Mouse (Mus musculus) MEL (cell line): Measurements from ENCODE around the gene Vax1. TPM values are rescaled to one million over a fixed set of nuclear protein-coding genes. Genes with fewer than 3 reads are reported as not detected.

ENCODE experiments used
- DNase-seq: peaks from one replicate; pipeline ENCODE4 v3.0.0; 2011; ENCODE audit warnings: low read depth, low spot score
- H3K27ac ChIP-seq: 2 replicates; pipeline ENCODE4 v1.5.1; 2012; ENCODE audit warnings: low read depth, mild to moderate bottlenecking, control low read depth, low read length, moderate library complexity; ENCODE audit not compliant: control insufficient read depth
- H3K27me3 ChIP-seq, 2 experiments: fragments of 150-350 bp in 1 of 2; sonication (generic) in 1 of 2; 2 replicates each; pipeline ENCODE4 v1.6.1; 2012; ENCODE audit warnings: low read length in 2 of 2, mild to moderate bottlenecking in 2 of 2, improper control_type of control experiment in 1 of 2, moderate library complexity in 1 of 2; ENCODE audit not compliant: insufficient read depth in 2 of 2, control insufficient read depth in 1 of 2
- H3K36me3 ChIP-seq, 2 experiments: 2 replicates each; pipeline ENCODE4 v1.6.1; 2012 to 2014; ENCODE audit warnings: low read length in 2 of 2, improper control_type of control experiment in 1 of 2, inconsistent platforms in 1 of 2, mild to moderate bottlenecking in 1 of 2; ENCODE audit not compliant: insufficient read depth in 2 of 2, control insufficient read depth in 1 of 2
- H3K4me1 ChIP-seq, 2 experiments: fragments of 150-350 bp in 1 of 2; sonication (generic) in 1 of 2; 2 replicates each; pipeline ENCODE4 v1.6.1; 2012; ENCODE audit warnings: low read length in 2 of 2, improper control_type of control experiment in 1 of 2, mild to moderate bottlenecking in 1 of 2; ENCODE audit not compliant: insufficient read depth in 2 of 2, control insufficient read depth in 1 of 2
- H3K4me3 ChIP-seq, 2 experiments: fragments of 150-350 bp in 1 of 2; sonication (generic) in 1 of 2; 2 replicates each; pipeline ENCODE4 v1.5.1; 2012; ENCODE audit warnings: low read depth in 2 of 2, low read length in 2 of 2, mild to moderate bottlenecking in 2 of 2, moderate library complexity in 2 of 2, control low read depth in 1 of 2, improper control_type of control experiment in 1 of 2; ENCODE audit not compliant: control insufficient read depth in 1 of 2, insufficient read depth in 1 of 2
- H3K79me2 ChIP-seq: 2 replicates; pipeline ENCODE4 v1.6.1; 2012; ENCODE audit warnings: mild to moderate bottlenecking, low read length, moderate library complexity; ENCODE audit not compliant: control insufficient read depth, poor library complexity, insufficient read depth
- H3K9ac ChIP-seq: 2 replicates; pipeline ENCODE4 v1.6.1; 2012; ENCODE audit warnings: low read depth, mild to moderate bottlenecking, control low read depth, low read length, moderate library complexity; ENCODE audit not compliant: control insufficient read depth, poor library complexity, severe bottlenecking
- H3K9me3 ChIP-seq: fragments of 150-350 bp; sonication (generic); replicated peaks from 2 replicates; pipeline ENCODE4 v1.6.1; 2012; ENCODE audit warnings: mild to moderate bottlenecking, low read length, improper control_type of control experiment, moderate library complexity; ENCODE audit not compliant: insufficient read depth
- CHD1 ChIP-seq: IDR thresholded peaks from 2 replicates; pipeline ENCODE4 v1.6.1; 2012; ENCODE audit warnings: low read depth, mild to moderate bottlenecking, inconsistent platforms, low read length, improper control_type of control experiment
- CTCF ChIP-seq, 3 experiments: IDR thresholded peaks in 2 of 3; conservative IDR thresholded peaks in 1 of 3; 2 replicates each; pipeline ENCODE4 v1.5.1; 2011 to 2012; ENCODE audit warnings: low read length in 3 of 3, low read depth in 2 of 3, mild to moderate bottlenecking in 2 of 3, improper control_type of control experiment in 1 of 3, inconsistent platforms in 1 of 3, mixed read lengths in 1 of 3, moderate library complexity in 1 of 3; ENCODE audit not compliant: control insufficient read depth in 1 of 3, insufficient read depth in 1 of 3, poor library complexity in 1 of 3, severe bottlenecking in 1 of 3
- E2F4 ChIP-seq: IDR thresholded peaks from 2 replicates; pipeline ENCODE4 v1.6.1; 2011; ENCODE audit warnings: low read depth, low read length, improper control_type of control experiment, borderline replicate concordance
- GABPA ChIP-seq: IDR thresholded peaks from 2 replicates; pipeline ENCODE4 v1.6.1; 2012; ENCODE audit warnings: low read depth, mild to moderate bottlenecking, inconsistent platforms, low read length, improper control_type of control experiment, moderate library complexity
- HCFC1 ChIP-seq: IDR thresholded peaks from 2 replicates; pipeline ENCODE4 v1.6.1; 2012; ENCODE audit warnings: low read depth, mild to moderate bottlenecking, inconsistent platforms, low read length, improper control_type of control experiment, moderate library complexity
- MAFK ChIP-seq: IDR thresholded peaks from 2 replicates; pipeline ENCODE4 v1.6.1; 2011; ENCODE audit warnings: low read depth, mild to moderate bottlenecking, low read length, improper control_type of control experiment, borderline replicate concordance
- MAX ChIP-seq: IDR thresholded peaks from 2 replicates; pipeline ENCODE4 v1.6.1; 2011; ENCODE audit warnings: low read length, improper control_type of control experiment
- MYC ChIP-seq: IDR thresholded peaks from 2 replicates; pipeline ENCODE4 v1.6.1; 2011; ENCODE audit warnings: low read depth, mild to moderate bottlenecking, low read length, improper control_type of control experiment, moderate library complexity
- NELFE ChIP-seq: IDR thresholded peaks from 2 replicates; pipeline ENCODE4 v1.6.1; 2011; ENCODE audit warnings: low read depth, low read length, improper control_type of control experiment
- POLR2A ChIP-seq, 2 experiments: IDR thresholded peaks; 2 replicates each; pipeline ENCODE4 v1.6.1; 2011 to 2012; ENCODE audit warnings: low read length in 2 of 2, mild to moderate bottlenecking in 2 of 2, control low read depth in 1 of 2, improper control_type of control experiment in 1 of 2, low read depth in 1 of 2, moderate library complexity in 1 of 2; ENCODE audit not compliant: control insufficient read depth in 1 of 2, insufficient read depth in 1 of 2, poor library complexity in 1 of 2
- POLR2AphosphoS2 ChIP-seq: IDR thresholded peaks from 2 replicates; pipeline ENCODE4 v1.6.1; 2011; ENCODE audit warnings: low read length, improper control_type of control experiment
- SMC3 ChIP-seq: IDR thresholded peaks from 2 replicates; pipeline ENCODE4 v1.6.1; 2011; ENCODE audit warnings: low read depth, low read length, improper control_type of control experiment
- TCF12 ChIP-seq: IDR thresholded peaks from 2 replicates; pipeline ENCODE4 v1.6.1; 2014; ENCODE audit warnings: low read depth, mild to moderate bottlenecking, inconsistent platforms, low read length, improper control_type of control experiment, moderate library complexity
- ZC3H11A ChIP-seq: IDR thresholded peaks from 2 replicates; pipeline ENCODE4 v1.6.1; 2012; ENCODE audit warnings: low read depth, mild to moderate bottlenecking, inconsistent platforms, low read length, improper control_type of control experiment
- ZKSCAN1 ChIP-seq: IDR thresholded peaks from 2 replicates; pipeline ENCODE4 v1.6.1; 2012; ENCODE audit warnings: low read depth, mild to moderate bottlenecking, inconsistent platforms, low read length, improper control_type of control experiment, moderate library complexity
- polyA plus RNA-seq, 2 experiments: library from polyadenylated mRNA; stranded (reverse) in 1 of 2; unstranded in 1 of 2; fragments of >175 nt in 1 of 2; fragments of >200 nt in 1 of 2; gene quantifications; 2 replicates each; pipeline versions ENCODE4 v1.2.1 to v1.2.4; 2012; ENCODE audit warnings: low replicate concordance in 2 of 2, low read depth in 1 of 2; ENCODE audit not compliant: insufficient read length in 2 of 2, insufficient read depth in 1 of 2, missing spikeins in 1 of 2
- total RNA-seq: library from RNA; depleted of rRNA; stranded (reverse); fragments of 300-350 nt; gene quantifications from 2 replicates; pipeline ENCODE4 v1.2.3, GENCODE M21; 2012

Vax1 gene
- total and polyA plus RNA-seq, 3 experiments, result not detected

GRCm38 (mm10) chr19:59167871-59168270, 2.0 kb downstream of the Vax1 start:
- DNase-seq, result no peak
- Histone ChIP-seq H3K9me3 (no peaks in the 10 kb centered on the region), H3K27me3 (no peaks in the 10 kb centered on the region), H3K4me1 (no peaks in the 10 kb centered on the region), H3K79me2 (no peaks in the 10 kb centered on the region), H3K4me3 (no peak overlapping the region), H3K36me3 (no peaks in the 10 kb centered on the region), H3K9ac (no peak overlapping the region), H3K27ac (no peak overlapping the region)
- TF ChIP-seq GABPA (no peak), SMC3 (no peak)

GRCm38 (mm10) chr19:59166879-59167278, 3.0 kb downstream of the Vax1 start:
- Histone ChIP-seq H3K27me3 (no peaks in the 10 kb centered on the region), H3K79me2 (no peaks in the 10 kb centered on the region), H3K9me3 (no peaks in the 10 kb centered on the region), H3K9ac (no peak overlapping the region), H3K27ac (no peak overlapping the region), H3K4me3 (no peak overlapping the region), H3K36me3 (no peaks in the 10 kb centered on the region), H3K4me1 (no peaks in the 10 kb centered on the region)
- DNase-seq, result no peak
- TF ChIP-seq TCF12 (no peak), MAFK (no peak), MAX (no peak), HCFC1 (no peak), MYC (no peak), POLR2A (IDR thresholded peaks at IDR 0.05; ENCODE audit: control insufficient read depth in 1 of 2, insufficient read depth in 1 of 2, low read depth in 1 of 2, low read length in 2 of 2, poor library complexity in 1 of 2) (no peak)

GRCm38 (mm10) chr19:59166311-59166761, 3.5 kb downstream of the Vax1 start:
- H3K27me3 ChIP-seq, result no peaks in the 10 kb centered on the region
- no peak for DNase-seq
- H3K4me3 ChIP-seq, result no peak overlapping the region
- no peaks in the 10 kb centered on the region for H3K4me1 ChIP-seq
- H3K9ac ChIP-seq, result no peak overlapping the region
- H3K9me3 ChIP-seq, result no peaks in the 10 kb centered on the region
- no peaks in the 10 kb centered on the region for H3K79me2 ChIP-seq
- no peak overlapping the region for H3K27ac ChIP-seq
- TF ChIP-seq POLR2A (IDR thresholded peaks at IDR 0.05; ENCODE audit: control insufficient read depth in 1 of 2, insufficient read depth in 1 of 2, low read depth in 1 of 2, low read length in 2 of 2, poor library complexity in 1 of 2) (no peak), ZKSCAN1 (no peak), CHD1 (no peak), NELFE (no peak), HCFC1 (no peak), ZC3H11A (no peak), MAFK (no peak), CTCF (IDR thresholded peaks at IDR 0.05 in 2 of 3, conservative IDR thresholded peaks at IDR 0.05 in 1 of 3; ENCODE audit: control insufficient read depth in 1 of 3, insufficient read depth in 1 of 3, low read depth in 2 of 3, low read length in 3 of 3, poor library complexity in 1 of 3, severe bottlenecking in 1 of 3) (no peak), E2F4 (no peak), POLR2AphosphoS2 (no peak)
- no peaks in the 10 kb centered on the region for H3K36me3 ChIP-seq
